Mouse (Mus musculus) cerebellum, adult 2 months (tissue): ENCODE results near the gene H2afy. TPM values are rescaled to one million over a fixed set of nuclear protein-coding genes. Genes with fewer than 3 reads are reported as not detected.

Experiments used
- DNase-seq, 2 experiments: peaks; one replicate each; pipeline ENCODE4 v3.0.0; 2021
- H3K27ac ChIP-seq: fragments of 200-500 bp; 2 replicates; pipeline ENCODE4 v1.5.1; 2012; ENCODE audit warnings: low read length, control low read depth, inconsistent platforms; ENCODE audit not compliant: insufficient read depth
- H3K27me3 ChIP-seq: fragments of 200-500 bp; 2 replicates; pipeline ENCODE4 v1.6.1; 2012; ENCODE audit warnings: inconsistent platforms, mild to moderate bottlenecking, low read length, moderate library complexity; ENCODE audit not compliant: control insufficient read depth, insufficient read depth
- H3K4me1 ChIP-seq: fragments of 200-500 bp; 2 replicates; pipeline ENCODE4 v1.6.1; 2011; ENCODE audit warnings: low read length; ENCODE audit not compliant: control insufficient read depth, insufficient read depth
- H3K4me3 ChIP-seq: fragments of 200-500 bp; replicated peaks from 2 replicates; pipeline ENCODE3; 2011; ENCODE audit warnings: mild to moderate bottlenecking, low read depth, low read length, control low read depth; ENCODE audit not compliant: insufficient read depth
- CTCF ChIP-seq: fragments of 200-500 bp; IDR thresholded peaks from 2 replicates; pipeline ENCODE4 v1.5.1; 2011; ENCODE audit warnings: low read depth, mild to moderate bottlenecking, control low read depth, low read length, moderate library complexity, borderline replicate concordance; ENCODE audit not compliant: insufficient read depth
- POLR2A ChIP-seq: fragments of 200-500 bp; IDR thresholded peaks from 2 replicates; pipeline ENCODE4 v1.6.1; 2011; ENCODE audit warnings: low read length, control low read depth, borderline replicate concordance; ENCODE audit not compliant: insufficient read depth
- WGBS: fragments of 180-500 bp; shearing (Covaris S2); methylation state at CpG from one replicate; pipeline ENCODE4 v1.1.7; 2018; 5-methylcytosine and 5-hydroxymethylcytosine counted together
- polyA plus RNA-seq: library from polyadenylated mRNA; depleted of rRNA; stranded (reverse); fragments of >200 nt; gene quantifications from 2 replicates; pipeline ENCODE4 v1.2.3, GENCODE M21; 2012; rRNA removed

H2afy gene
- polyA plus RNA-seq, 1 experiment = 152 TPM

- Histone ChIP-seq H3K27me3 (no peaks in the 10 kb centered on the region), H3K4me1 (peaks cover 3% of the 10 kb centered on the region; the same call in 1 of the 2 replicates), H3K27ac (no peak overlapping the region), H3K4me3 (no peak overlapping the region)
- 89% methylated on average over 14 of the region's 14 CpGs for WGBS
- no peak for DNase-seq
- no peak for TF ChIP-seq CTCF
- no peak for TF ChIP-seq POLR2A
These were observed 111.1 kb downstream of the H2afy start for GRCm38 (mm10) chr13:56025027-56025410.

- Histone ChIP-seq H3K27me3 (no peaks in the 10 kb centered on the region), H3K4me1 (peaks cover 3% of the 10 kb centered on the region; the same call in 1 of the 2 replicates), H3K27ac (no peak overlapping the region), H3K4me3 (no peak overlapping the region)
- WGBS = 79% methylated on average over 14 of the region's 14 CpGs
- no peak for TF ChIP-seq CTCF
- no peak for TF ChIP-seq POLR2A
- DNase-seq = no peak
These were observed 111.6 kb downstream of the H2afy start for GRCm38 (mm10) chr13:56024410-56025026.

Other genes with a start within 250 kb of the H2afy start
- gene Tifab, start 42.5 kb upstream of the H2afy start, polyA plus RNA-seq = 0.73 and 0.84 TPM in 2 replicates
- not detected in 2 replicates for gene Neurog1, start 115.8 kb upstream of the H2afy start, polyA plus RNA-seq
- gene Cxcl14, start 160.2 kb upstream of the H2afy start, polyA plus RNA-seq = 65.0 and 78.2 TPM in 2 replicates